Mouse (Mus musculus): ENCODE measurements at regions not wholly inside any gene's neighbourhood (a gene's known extent, or its start where the extent isn't known, plus 50 kb on each side); places are given as distances from the start of the nearest gene placed in this dataset.

- TF ChIP-seq SIN3A (IDR thresholded peaks at IDR 0.05; ENCODE audit: low read length) (no peak), CTCF (IDR thresholded peaks at IDR 0.05 in 2 of 3, conservative IDR thresholded peaks at IDR 0.05 in 1 of 3; ENCODE audit: control insufficient read depth in 1 of 3, insufficient read depth in 1 of 3, low read depth in 2 of 3, low read length in 3 of 3, poor library complexity in 1 of 3, severe bottlenecking in 1 of 3) (no peak), GABPA (IDR thresholded peaks at IDR 0.05; ENCODE audit: low read depth, low read length) (no peak), E2F4 (IDR thresholded peaks at IDR 0.05; ENCODE audit: borderline replicate concordance, low read depth, low read length) (no peak), ZKSCAN1 (IDR thresholded peaks at IDR 0.05; ENCODE audit: low read depth, low read length) (no peak), MAZ (IDR thresholded peaks at IDR 0.05; ENCODE audit: low read depth, low read length) (no peak), NRF1 (IDR thresholded peaks at IDR 0.05; ENCODE audit: insufficient read depth, low read depth, low read length, poor library complexity, severe bottlenecking) (no peak), RAD21 (IDR thresholded peaks at IDR 0.05; ENCODE audit: low read depth, low read length) (no peak), CHD2 (IDR thresholded peaks at IDR 0.05; ENCODE audit: low read length) (no peak), EP300 (IDR thresholded peaks at IDR 0.05; ENCODE audit: low read depth in 1 of 2, low read length in 2 of 2) (no peak), POLR2A (IDR thresholded peaks at IDR 0.05; ENCODE audit: control insufficient read depth in 1 of 2, insufficient read depth in 1 of 2, low read depth in 1 of 2, low read length in 2 of 2, poor library complexity in 1 of 2) (no peak), UBTF (IDR thresholded peaks at IDR 0.05; ENCODE audit: borderline replicate concordance, insufficient read depth, low read depth, low read length) (no peak)
These were observed 340.9 kb downstream of the Tns1 start for GRCm38 (mm10) chr1:73783303-73783702.
